Mouse (Mus musculus) ES-E14 (cell line): Measurements from ENCODE around the gene Tab2.

ENCODE experiments used
- CHD2 ChIP-seq: IDR thresholded peaks from 2 replicates; pipeline ENCODE4 v1.6.1; 2014; ENCODE audit warnings: mild to moderate bottlenecking, low read depth, low read length, inconsistent platforms
- HCFC1 ChIP-seq: IDR thresholded peaks from 2 replicates; pipeline ENCODE4 v1.6.1; 2012; ENCODE audit warnings: low read length, inconsistent platforms, borderline replicate concordance; ENCODE audit not compliant: insufficient read depth
- MAFK ChIP-seq: IDR thresholded peaks from 2 replicates; pipeline ENCODE4 v1.6.1; 2014; ENCODE audit warnings: mild to moderate bottlenecking, low read depth, low read length, inconsistent platforms; ENCODE audit not compliant: insufficient read depth
- ZC3H11A ChIP-seq: IDR thresholded peaks from 2 replicates; pipeline ENCODE4 v1.6.1; 2012; ENCODE audit warnings: low read depth, mild to moderate bottlenecking, inconsistent platforms, low read length, borderline replicate concordance
- ZNF384 ChIP-seq: IDR thresholded peaks from 2 replicates; pipeline ENCODE4 v1.6.1; 2012; ENCODE audit warnings: low read depth, low read length, inconsistent platforms

DNA sequence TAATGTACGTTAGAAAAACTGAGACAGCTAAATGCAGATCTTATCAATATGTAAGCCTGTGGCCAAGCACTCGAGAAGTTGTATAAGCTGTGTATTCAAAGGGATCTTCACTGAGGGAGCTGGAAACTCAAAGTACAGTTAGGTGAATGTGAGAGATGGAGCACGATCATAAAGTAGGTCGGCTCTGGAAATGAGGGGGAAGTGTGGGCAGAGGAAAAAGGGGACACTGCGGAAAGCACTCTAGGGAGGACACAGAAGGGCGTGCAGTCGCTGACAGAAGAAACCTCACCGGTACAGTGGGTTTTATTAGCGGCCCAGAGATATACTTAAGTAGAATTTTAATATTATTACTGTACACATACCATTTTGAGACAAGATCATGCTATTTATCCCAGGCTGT, 27.0 kb downstream of the Tab2 start:
- no peak for TF ChIP-seq ZC3H11A
- TF ChIP-seq HCFC1: no peak
- no peak for TF ChIP-seq ZNF384
- TF ChIP-seq MAFK: no peak
- no peak for TF ChIP-seq CHD2
